12 mouse cellular contexts compared by ENCODE assay signal in genomic region chr4:142065270-142065669, GRCm38 (mm10). TPM values are rescaled to one million over a fixed set of nuclear protein-coding genes. Genes with fewer than 3 reads are reported as not detected.
A peak's percentile ranks its signal among the peaks of the same experiment; 100 is the strongest.
DNase-seq lines count a peak whose midpoint lies in the region; ATAC-seq and TF ChIP-seq lines count a peak whose summit lies in the region.
"Had no signal": no experiment of that assay in that cellular context is flagged by ENCODE, and none has a peak within 500 bp of the region (broad histone marks: within the 10 kb centered on the region; RNA-seq: fewer than 3 reads in every experiment).

No protein-coding gene starts in this region.

- no peak overlapping the region for H3K4me2 ChIP-seq in embryonic facial prominence, embryonic 15.5 days (replicated peaks)
- H3K4me2 ChIP-seq in intestine, postnatal 0 days (replicated peaks; ENCODE audit: low read depth), result 0 out of 2 replicates have a peak overlapping the region, but pooled peaks have one; percentile 30
- H3K4me2 ChIP-seq in midbrain, embryonic 16.5 days (ENCODE audit: low read length), result no peak overlapping the region
- H3K4me2 ChIP-seq: forebrain, embryonic 12.5 days; neural tube, embryonic 13.5 days had no signal

- no peak overlapping the region for H3K9ac ChIP-seq in embryonic facial prominence, embryonic 15.5 days
- H3K9ac ChIP-seq in intestine, postnatal 0 days (ENCODE audit: low read depth, low read length), result no peak overlapping the region
- no peak overlapping the region for H3K9ac ChIP-seq in midbrain, embryonic 16.5 days (ENCODE audit: low read depth, low read length)
- H3K9ac ChIP-seq: forebrain, embryonic 12.5 days; neural tube, embryonic 13.5 days had no signal

- ATAC-seq in embryonic facial prominence, embryonic 15.5 days (ENCODE audit: insufficient number of reproducible peaks, low FRiP score, low TSS enrichment, low read depth), result no peak
- ATAC-seq in erythroblast, adult 5-6 weeks (replicated peaks; ENCODE audit: low FRiP score, poor library complexity, severe bottlenecking), result peak; percentile 38; the same call in 1 of the 2 replicates
- ATAC-seq in intestine, postnatal 0 days, result no peak; the same call in 1 of the 2 replicates
- ATAC-seq in midbrain, embryonic 16.5 days, result no peak

- no peak for TF ChIP-seq CTCF in intestine, postnatal 0 days (IDR thresholded peaks at IDR 0.05; ENCODE audit: low read depth)

- WGBS in embryonic facial prominence, embryonic 15.5 days, result 63% methylated on average over 8 of the region's 8 CpGs
- 83% methylated on average over 8 of the region's 8 CpGs for WGBS in embryonic facial prominence, embryonic 10.5 days
- WGBS in intestine, postnatal 0 days, result 22% methylated on average over 8 of the region's 8 CpGs
- WGBS in midbrain, embryonic 16.5 days, result 72% methylated on average over 8 of the region's 8 CpGs

- no peaks in the 10 kb centered on the region for H3K27me3 ChIP-seq in embryonic facial prominence, embryonic 15.5 days
- H3K27me3 ChIP-seq in embryonic facial prominence, embryonic 10.5 days (replicated peaks; ENCODE audit: low read depth, poor library complexity, severe bottlenecking), result peaks cover 30% of the 10 kb centered on the region
- no peaks in the 10 kb centered on the region for H3K27me3 ChIP-seq in intestine, postnatal 0 days (replicated peaks; ENCODE audit: control insufficient read depth, insufficient read depth, low read length)
- no peaks in the 10 kb centered on the region for H3K27me3 ChIP-seq in midbrain, embryonic 16.5 days (ENCODE audit: control insufficient read depth, insufficient read depth, low read depth, low read length)

- no peak overlapping the region for H3K4me3 ChIP-seq in embryonic facial prominence, embryonic 15.5 days (replicated peaks)
- no peak overlapping the region for H3K4me3 ChIP-seq in embryonic facial prominence, embryonic 10.5 days
- H3K4me3 ChIP-seq in intestine, postnatal 0 days (ENCODE audit: low read depth, low read length), result no peak overlapping the region
- no peak overlapping the region for H3K4me3 ChIP-seq in midbrain, embryonic 16.5 days (ENCODE audit: low read depth, low read length)
- H3K4me3 ChIP-seq: forebrain, embryonic 12.5 days; neural tube, embryonic 13.5 days had no signal

- no peaks in the 10 kb centered on the region for H3K9me3 ChIP-seq in embryonic facial prominence, embryonic 15.5 days (replicated peaks)
- H3K9me3 ChIP-seq in embryonic facial prominence, embryonic 10.5 days, result no peaks in the 10 kb centered on the region
- H3K9me3 ChIP-seq in intestine, postnatal 0 days (ENCODE audit: control insufficient read depth), result no peaks in the 10 kb centered on the region
- H3K9me3 ChIP-seq in midbrain, embryonic 16.5 days (replicated peaks; ENCODE audit: control insufficient read depth, low read length, poor library complexity, severe bottlenecking), result no peaks in the 10 kb centered on the region
- H3K9me3 ChIP-seq: forebrain, embryonic 12.5 days; neural tube, embryonic 13.5 days had no signal

- peaks cover 33% of the 10 kb centered on the region for H3K4me1 ChIP-seq in embryonic facial prominence, embryonic 15.5 days
- H3K4me1 ChIP-seq in embryonic facial prominence, embryonic 10.5 days, result peaks cover 74% of the 10 kb centered on the region
- H3K4me1 ChIP-seq in intestine, postnatal 0 days (replicated peaks; ENCODE audit: control insufficient read depth, insufficient read depth, low read length), result peaks cover 18% of the 10 kb centered on the region; the same call in 1 of the 2 replicates
- H3K4me1 ChIP-seq in midbrain, embryonic 16.5 days (ENCODE audit: control insufficient read depth, insufficient read depth, low read length), result peaks cover 5% of the 10 kb centered on the region; the same call in 1 of the 2 replicates

- 0 out of 2 replicates have a peak overlapping the region, but pooled peaks have one; percentile 0 for H3K27ac ChIP-seq in embryonic facial prominence, embryonic 15.5 days (replicated peaks)
- H3K27ac ChIP-seq in embryonic facial prominence, embryonic 10.5 days (replicated peaks), result no peak overlapping the region
- peak overlapping the region; percentile 57; the same call in 1 of the 2 replicates for H3K27ac ChIP-seq in intestine, postnatal 0 days (ENCODE audit: low read depth, low read length)
- no peak overlapping the region for H3K27ac ChIP-seq in midbrain, embryonic 16.5 days (ENCODE audit: low read length)
- H3K27ac ChIP-seq: forebrain, embryonic 12.5 days; neural tube, embryonic 13.5 days had no signal

- DNase-seq in embryonic facial prominence, embryonic 10.5 days (ENCODE audit: low spot score), result no peak
- peak; percentile 44 to 63 for DNase-seq in lung, postnatal 4 days
- DNase-seq in cerebellum, postnatal 4 days (ENCODE audit: low spot score in 2 of 2), result no peak
- DNase-seq in adrenal gland, adult 18-20 months (ENCODE audit: low spot score in 2 of 2), result no peak
- DNase-seq: thymus, postnatal 14 days had no signal

- no peaks in the 10 kb centered on the region for H3K36me3 ChIP-seq in embryonic facial prominence, embryonic 15.5 days
- H3K36me3 ChIP-seq in embryonic facial prominence, embryonic 10.5 days (replicated peaks), result no peaks in the 10 kb centered on the region
- H3K36me3 ChIP-seq in intestine, postnatal 0 days (ENCODE audit: control insufficient read depth, insufficient read depth), result peaks cover 7% of the 10 kb centered on the region
- H3K36me3 ChIP-seq in midbrain, embryonic 16.5 days (ENCODE audit: control insufficient read depth, insufficient read depth, low read length), result no peaks in the 10 kb centered on the region
- H3K36me3 ChIP-seq: forebrain, embryonic 12.5 days; neural tube, embryonic 13.5 days had no signal

RNA-seq across cellular contexts. Expression of gene Tmem51, which starts 18.8 kb away (rescaled TPM):
- 18.3 and 20.2 TPM in 2 replicates for polyA plus RNA-seq in embryonic facial prominence, embryonic 15.5 days (2015; fragmentation: Nextera tagmentation; extraction: Ambion mirVana)
- 9.5 and 9.7 TPM in 2 replicates for polyA plus RNA-seq in embryonic facial prominence, embryonic 10.5 days (2016; fragmentation: Nextera tagmentation; extraction: Ambion mirVana)
- 4.6 and 8.1 TPM in 2 replicates for total RNA-seq in erythroblast, adult 5-6 weeks (2015; ENCODE audit: low replicate concordance)
- total RNA-seq in erythroblast, adult 5-6 weeks (2017; ENCODE audit: low replicate concordance), result 1.4 and 2.9 TPM in 2 replicates
- 212 and 256 TPM in 2 replicates for polyA plus RNA-seq in intestine, postnatal 0 days (2015; fragmentation: Nextera tagmentation; extraction: Ambion mirVana)
- polyA plus RNA-seq in midbrain, embryonic 16.5 days (2015; fragmentation: Nextera tagmentation; extraction: Ambion mirVana), result 6.9 and 7.1 TPM in 2 replicates
- total RNA-seq in adrenal gland, adult 18-20 months (2021), result 1 to 10 TPM; 3.5 to 4.4 TPM
- polyA plus RNA-seq: C2C12 had no signal

RNA-seq across cellular contexts. Expression of gene Fhad1, which starts 50.4 kb away (rescaled TPM):
- 7.8 and 9.0 TPM in 2 replicates for polyA plus RNA-seq in embryonic facial prominence, embryonic 15.5 days (2015; fragmentation: Nextera tagmentation; extraction: Ambion mirVana)
- 0.50 and 1.0 TPM in 2 replicates for polyA plus RNA-seq in embryonic facial prominence, embryonic 10.5 days (2016; fragmentation: Nextera tagmentation; extraction: Ambion mirVana)
- total RNA-seq in erythroblast, adult 5-6 weeks (2015; ENCODE audit: low replicate concordance), result not detected in 2 replicates
- 0.17 TPM in 1 of 2 replicates, not detected in the other for total RNA-seq in erythroblast, adult 5-6 weeks (2017; ENCODE audit: low replicate concordance)
- polyA plus RNA-seq in intestine, postnatal 0 days (2015; fragmentation: Nextera tagmentation; extraction: Ambion mirVana), result 1.2 and 1.4 TPM in 2 replicates
- polyA plus RNA-seq in midbrain, embryonic 16.5 days (2015; fragmentation: Nextera tagmentation; extraction: Ambion mirVana), result 4.6 and 5.3 TPM in 2 replicates
- total RNA-seq in adrenal gland, adult 18-20 months (2021), result under 1 TPM; 0.60 to 0.70 TPM

Comparison
In these comparisons a context has a peak if more than half of its experiments do, and no peak if none do; other contexts are left out.
1. H3K27ac ChIP-seq: peak in embryonic facial prominence, embryonic 15.5 days (single experiment) and intestine, postnatal 0 days (single experiment); none in embryonic facial prominence, embryonic 10.5 days (single experiment) and midbrain, embryonic 16.5 days (single experiment).
2. DNase-seq: peak in lung, postnatal 4 days (2 of 2); none in embryonic facial prominence, embryonic 10.5 days (single experiment), cerebellum, postnatal 4 days (0 of 2) and adrenal gland, adult 18-20 months (0 of 2).
3. RNA of gene Tmem51, which starts 18.8 kb away (polyA plus RNA-seq): 212 to 256 TPM in intestine, postnatal 0 days; 18.3 to 20.2 TPM in embryonic facial prominence, embryonic 15.5 days, 9.5 to 9.7 TPM in embryonic facial prominence, embryonic 10.5 days and 6.9 to 7.1 TPM in midbrain, embryonic 16.5 days; every median in the first group is over 10 times any median in the second.